Mouse (Mus musculus) natural killer cell, adult 2 months (primary cell): Measurements from ENCODE around the gene Ammecr1.

Experiments
- DNase-seq, 2 experiments: peaks; one replicate each; pipeline ENCODE4 v3.0.0; 2022; ENCODE audit warnings: low spot score in 2 of 2

Ammecr1 gene

GRCm38 (mm10) chrX:142966008-142966966, at the start of gene Ammecr1:
Gene Ammecr1 (minus strand): TSS chrX:142966728.
- peak; percentile 60 to 73 for DNase-seq

GRCm38 (mm10) chrX:143014118-143014517, 47.6 kb upstream of the Ammecr1 start:
- no peak for DNase-seq

- DNase-seq, result no peak
These were observed 45.8 kb upstream of the Ammecr1 start for GRCm38 (mm10) chrX:143012334-143012733.

GRCm38 (mm10) chrX:143011865-143012264, 45.3 kb upstream of the Ammecr1 start:
- no peak for DNase-seq

GRCm38 (mm10) chrX:143004131-143004846, 37.8 kb upstream of the Ammecr1 start:
- no peak for DNase-seq

- no peak for DNase-seq
These were observed 30.7 kb upstream of the Ammecr1 start for GRCm38 (mm10) chrX:142997214-142997613.

GRCm38 (mm10) chrX:142994514-142994913, 28.0 kb upstream of the Ammecr1 start:
- DNase-seq, result no peak

GRCm38 (mm10) chrX:142984170-142984569, 17.6 kb upstream of the Ammecr1 start:
- no peak for DNase-seq

- DNase-seq, result no peak
These were observed 17.1 kb upstream of the Ammecr1 start for GRCm38 (mm10) chrX:142983638-142984037.

- no peak for DNase-seq
These were observed 15.1 kb upstream of the Ammecr1 start for GRCm38 (mm10) chrX:142981530-142982130.

GRCm38 (mm10) chrX:142980855-142981529, 14.5 kb upstream of the Ammecr1 start:
- DNase-seq, result no peak

- DNase-seq, result no peak
These were observed 12.7 kb upstream of the Ammecr1 start for GRCm38 (mm10) chrX:142979224-142979623.

- no peak for DNase-seq
These were observed 6.0 kb upstream of the Ammecr1 start for GRCm38 (mm10) chrX:142972443-142972970.

GRCm38 (mm10) chrX:142971759-142972158, 5.2 kb upstream of the Ammecr1 start:
- no peak for DNase-seq

GRCm38 (mm10) chrX:142967067-142967466, 539 bp upstream of the Ammecr1 start:
- no peak for DNase-seq

GRCm38 (mm10) chrX:142965236-142966007, 1.1 kb downstream of the Ammecr1 start:
- no peak for DNase-seq

- DNase-seq, result no peak
These were observed 6.1 kb downstream of the Ammecr1 start for GRCm38 (mm10) chrX:142960434-142960833.

GRCm38 (mm10) chrX:142959674-142960307, 6.7 kb downstream of the Ammecr1 start:
- peak in 1 of 2 experiments; percentile 16 for DNase-seq

- DNase-seq, result no peak
These were observed 38.1 kb downstream of the Ammecr1 start for GRCm38 (mm10) chrX:142928430-142928829.

- no peak for DNase-seq
These were observed 49.1 kb downstream of the Ammecr1 start for GRCm38 (mm10) chrX:142917394-142917793.
